Mouse (Mus musculus): ENCODE results near the gene Ndufs7.

The Ndufs7 gene

DNA sequence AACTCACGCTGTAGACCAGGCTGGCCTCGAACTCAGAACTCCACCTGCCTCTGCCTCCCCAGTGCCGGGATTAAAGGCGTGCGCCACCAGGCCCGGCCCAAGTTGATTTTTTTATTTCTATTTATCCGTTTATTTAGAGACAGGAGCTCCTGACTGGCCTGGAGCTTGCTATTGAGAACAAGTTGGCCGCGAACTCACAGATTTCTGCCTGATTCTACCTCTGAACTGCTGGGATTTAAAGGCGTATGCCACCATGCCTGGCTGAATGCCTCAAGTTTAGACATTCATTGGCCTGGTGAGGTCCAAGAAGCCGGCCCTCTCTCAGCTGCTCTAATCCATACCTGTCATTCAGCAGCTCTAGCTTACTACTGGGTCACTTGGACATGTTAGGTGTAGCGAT lies 13.2 kb downstream of the Ndufs7 start:
- DNase-seq (ENCODE audit: low read depth) = no peak

DNA sequence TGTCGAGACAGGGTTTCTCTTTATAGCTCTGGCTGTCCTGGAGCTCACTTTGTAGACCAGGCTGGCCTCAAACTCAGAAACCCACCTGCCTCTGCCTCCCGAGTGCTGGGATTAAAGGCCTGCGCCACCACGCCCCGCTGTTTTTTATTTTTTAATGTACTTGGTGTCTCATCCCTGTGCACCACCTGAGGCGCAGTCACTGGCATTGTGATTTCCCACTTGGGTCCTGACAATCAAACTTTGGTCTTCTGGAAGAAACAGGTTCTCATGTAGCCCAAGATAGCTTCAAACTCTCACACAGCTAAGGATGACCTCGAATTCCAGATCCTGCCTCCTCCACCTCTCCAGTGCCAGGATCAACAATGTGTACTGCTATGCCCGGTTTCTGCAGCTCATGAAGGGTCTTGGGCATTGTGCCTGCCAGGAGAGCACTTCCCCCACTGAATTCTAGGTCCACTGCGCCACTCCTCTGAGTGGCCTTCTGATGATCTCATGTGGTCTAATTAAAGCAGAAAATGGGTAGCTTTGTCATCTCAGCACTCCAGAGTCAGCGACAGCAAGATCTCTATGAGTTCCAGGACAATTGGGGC lies 13.9 kb downstream of the Ndufs7 start:
- DNase-seq (ENCODE audit: low read depth) = no peak

DNA sequence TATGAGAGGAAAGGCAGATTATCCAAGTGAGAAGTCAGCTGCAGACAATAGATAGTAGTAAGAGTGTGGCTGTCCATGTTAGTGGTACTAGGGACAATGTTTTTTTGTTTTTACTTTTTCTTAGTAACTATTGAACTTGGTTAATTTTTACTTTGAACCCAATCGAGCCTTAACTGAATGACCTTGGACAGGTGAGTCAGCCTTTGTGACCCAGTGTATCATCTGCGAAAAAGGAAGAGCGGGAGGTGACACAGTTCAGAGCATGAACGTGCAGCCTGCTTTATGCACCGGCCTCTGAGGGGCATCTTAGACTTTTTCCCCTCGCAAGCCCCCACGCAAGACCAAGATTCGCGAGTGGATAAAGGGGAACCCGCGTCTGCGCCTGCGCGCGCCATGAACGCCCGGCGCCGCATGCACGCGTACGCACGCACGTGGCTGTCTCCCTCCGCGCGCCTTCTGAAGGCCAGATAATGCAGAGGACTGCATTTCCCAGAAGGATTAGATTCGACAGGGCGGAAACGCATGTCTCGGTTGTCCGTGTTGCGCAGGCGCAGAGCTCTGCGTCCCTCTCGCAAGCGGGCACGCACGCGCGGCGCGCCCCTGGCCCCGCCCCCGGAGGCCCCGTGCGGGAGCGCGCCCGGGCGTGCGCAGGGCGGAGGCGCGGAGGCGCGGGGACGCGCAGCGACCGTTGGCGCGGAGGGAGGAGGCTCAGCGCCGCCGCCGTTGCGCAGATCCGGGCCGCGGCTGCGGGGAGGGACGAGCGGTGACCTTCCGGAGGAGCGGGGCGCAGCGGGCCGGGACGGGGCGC lies 15.6 kb downstream of the Ndufs7 start:
- peak; percentile 99 for DNase-seq (ENCODE audit: low read depth)

DNA sequence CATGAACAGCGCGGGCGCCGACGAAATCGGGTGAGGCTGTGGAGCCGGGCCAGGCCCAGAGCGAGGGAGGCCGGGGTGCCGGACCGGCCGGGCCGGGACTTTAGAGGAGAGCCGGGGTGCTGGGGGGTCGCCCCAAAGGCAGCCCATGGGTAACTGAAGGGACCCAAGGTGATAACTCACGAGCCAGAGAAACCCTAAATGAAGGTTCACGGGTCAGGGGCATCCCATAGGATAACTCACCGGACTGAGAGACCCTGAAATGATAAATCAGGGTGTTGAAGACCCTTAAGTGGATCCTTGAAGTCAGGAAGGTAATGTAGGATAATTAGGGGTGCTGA lies 16.2 kb downstream of the Ndufs7 start:
- no peak for DNase-seq (ENCODE audit: low read depth)

DNA sequence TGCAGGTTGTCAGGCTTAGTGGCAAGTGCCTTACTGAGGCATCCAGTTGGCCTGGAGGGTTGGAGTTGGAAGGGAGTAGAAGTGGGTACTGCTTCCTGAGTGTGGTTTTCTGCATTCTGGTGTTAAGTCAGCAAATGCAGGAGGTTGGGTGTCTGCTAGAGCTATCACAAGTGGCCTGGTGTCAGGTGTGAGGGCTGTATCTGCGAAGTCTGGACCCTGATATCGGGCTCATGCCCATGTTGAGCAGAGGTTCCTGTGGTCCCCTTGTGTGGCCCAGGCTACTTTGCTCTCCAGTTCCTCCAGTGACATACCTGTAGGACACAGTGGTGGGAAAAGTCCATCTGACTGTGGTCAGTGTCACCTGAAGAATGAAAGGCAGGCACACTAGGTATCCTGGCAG lies 21.2 kb downstream of the Ndufs7 start:
- DNase-seq (ENCODE audit: low read depth) = no peak

DNA sequence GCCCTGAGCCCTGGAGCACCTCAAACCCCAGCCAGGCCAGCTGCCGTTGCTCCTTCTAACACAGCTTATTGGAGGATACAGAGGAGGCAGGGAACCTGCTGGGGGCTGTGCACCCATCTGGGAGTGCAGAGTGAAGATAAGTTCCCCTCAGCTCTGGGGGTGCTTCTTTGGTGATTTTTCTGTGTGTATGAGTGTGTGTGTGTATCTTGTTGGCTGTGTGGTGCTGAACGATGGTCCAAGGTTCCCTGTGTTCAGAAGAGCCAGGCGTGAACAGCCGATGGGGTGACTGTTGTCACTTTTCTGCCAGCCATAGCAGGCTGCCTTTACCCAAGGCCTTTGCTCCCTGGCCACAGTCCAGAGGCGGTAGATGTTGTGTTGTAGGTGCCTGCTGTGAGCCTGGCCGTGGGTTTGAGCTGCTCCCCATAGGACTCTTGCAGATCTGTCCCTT lies 21.8 kb downstream of the Ndufs7 start:
- DNase-seq (ENCODE audit: low read depth) = no peak

DNA sequence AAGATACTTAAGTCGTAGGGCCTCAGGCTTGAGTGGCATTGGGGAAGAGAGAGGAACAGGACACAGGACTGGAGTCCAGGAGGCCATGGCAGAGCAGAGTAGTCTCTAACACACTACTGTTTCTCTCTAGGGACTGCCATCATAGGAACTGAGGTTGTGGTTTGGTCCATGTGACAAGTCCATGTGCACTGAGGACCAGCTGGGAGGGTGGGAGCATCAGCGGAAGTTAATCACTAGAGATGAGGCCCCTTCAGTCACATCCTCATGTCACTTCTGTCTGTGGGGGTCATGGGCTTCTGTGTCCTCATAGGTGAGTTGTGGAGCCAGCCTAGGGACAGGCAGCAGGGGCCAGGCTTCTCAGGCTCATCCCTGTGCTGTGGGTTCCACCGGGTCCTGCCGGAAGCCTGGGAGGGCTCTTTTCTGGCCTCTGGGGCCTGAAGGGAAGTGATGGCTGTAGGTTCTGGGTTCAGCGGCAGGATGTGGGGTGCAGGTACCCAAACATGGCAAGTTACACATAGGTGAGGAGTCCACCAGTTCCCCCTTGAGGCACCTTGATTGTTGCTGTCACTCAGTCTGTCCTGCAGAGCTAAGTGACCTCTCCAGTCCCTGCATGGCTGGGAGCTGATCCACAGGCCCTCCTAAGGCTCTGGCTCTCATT lies 22.4 kb downstream of the Ndufs7 start:
- peak; percentile 45 for DNase-seq (ENCODE audit: low read depth)

DNA sequence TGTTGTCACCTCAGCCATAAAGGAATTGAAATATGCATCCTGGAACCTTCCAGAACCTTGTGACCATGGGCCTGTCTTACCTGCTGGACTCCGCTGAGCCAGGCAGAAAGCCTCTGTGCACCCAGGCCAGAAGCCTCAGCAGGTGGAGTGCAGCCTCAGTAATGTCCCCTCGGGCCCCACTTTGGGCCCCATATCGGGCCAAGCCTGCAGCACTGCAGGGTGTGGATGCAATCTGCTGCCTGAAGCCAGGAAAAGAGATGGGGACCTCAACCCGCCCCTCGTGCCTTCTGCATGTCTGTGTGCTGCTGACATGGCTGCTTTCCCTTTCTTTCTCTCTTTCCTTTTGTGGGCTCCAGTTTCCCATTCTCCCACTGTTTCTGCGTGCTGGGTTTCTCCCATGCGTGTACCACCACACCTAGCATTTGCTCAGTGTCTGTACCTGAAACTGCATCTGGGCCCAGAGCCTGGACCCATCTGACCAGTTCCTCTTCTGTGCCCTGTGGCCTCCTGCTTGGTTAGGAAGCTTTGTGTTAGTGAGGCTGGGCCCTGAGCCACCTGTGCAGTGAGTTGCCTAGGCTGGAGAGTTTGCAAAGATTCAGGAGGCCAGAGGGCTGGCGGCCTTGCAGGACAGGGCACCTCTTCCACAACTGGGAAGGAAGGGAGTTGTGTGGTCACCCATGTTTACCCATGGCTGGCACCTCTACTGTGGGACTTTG lies 23.1 kb downstream of the Ndufs7 start:
- no peak for DNase-seq (ENCODE audit: low read depth)

DNA sequence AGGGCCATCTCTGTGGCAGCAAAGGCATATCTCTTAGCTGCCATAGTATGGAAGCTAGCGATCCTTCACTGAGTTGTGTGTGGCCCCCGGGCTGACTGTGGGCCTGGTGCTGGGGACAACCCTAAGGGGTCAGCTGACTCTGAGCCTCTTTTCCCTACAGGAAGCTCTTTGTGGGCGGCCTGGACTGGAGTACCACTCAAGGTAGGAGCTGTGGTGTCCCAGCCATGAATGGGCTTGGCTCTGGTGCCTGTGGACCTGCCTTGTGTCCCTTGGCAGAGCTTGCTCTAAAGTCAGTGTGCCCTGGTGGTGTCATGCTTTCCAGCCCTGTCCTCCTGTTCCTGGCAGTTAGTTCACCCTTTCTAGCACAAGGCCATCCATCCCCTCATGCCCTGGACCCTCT lies 24.9 kb downstream of the Ndufs7 start:
- no peak for DNase-seq (ENCODE audit: low read depth)

DNA sequence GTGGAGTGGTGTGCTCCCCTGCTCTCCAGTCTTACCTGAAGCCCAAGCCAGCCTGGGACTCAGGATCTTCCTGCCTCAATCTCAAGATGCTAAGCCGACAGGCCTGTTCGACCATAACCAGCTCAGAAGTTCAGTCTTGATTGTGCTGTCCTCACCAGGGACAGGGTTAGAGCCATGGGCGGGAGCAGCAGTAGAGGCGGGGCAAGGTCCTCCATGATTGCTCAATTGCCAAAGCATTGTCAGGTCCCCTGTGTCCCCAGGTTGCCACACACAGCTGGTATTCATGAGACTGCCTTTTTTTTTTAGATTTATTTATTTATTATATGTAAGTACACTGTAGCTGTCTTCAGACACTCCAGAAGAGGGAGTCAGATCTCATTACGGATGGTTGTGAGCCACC lies 27.3 kb downstream of the Ndufs7 start:
- DNase-seq (ENCODE audit: low read depth) = no peak

DNA sequence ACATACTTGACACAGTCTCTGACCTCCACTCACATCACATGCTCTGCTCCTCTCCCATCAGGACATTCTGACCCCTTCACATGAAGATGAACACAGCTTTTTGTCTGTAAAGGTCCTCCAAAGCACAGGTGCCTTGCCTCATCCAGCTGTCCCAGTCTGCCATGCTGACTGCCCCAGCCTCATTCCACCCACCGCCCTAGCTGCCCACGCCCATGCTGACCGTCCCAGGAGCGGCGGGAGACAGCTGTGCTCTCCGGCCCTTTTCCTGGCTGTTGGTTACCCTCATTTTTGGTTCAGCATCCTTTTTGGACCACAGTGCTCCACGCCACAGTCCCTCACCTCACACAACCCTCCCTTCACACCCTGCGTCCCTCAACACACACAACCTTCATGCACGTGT lies 29.5 kb downstream of the Ndufs7 start:
- DNase-seq (ENCODE audit: low read depth) = no peak

DNA sequence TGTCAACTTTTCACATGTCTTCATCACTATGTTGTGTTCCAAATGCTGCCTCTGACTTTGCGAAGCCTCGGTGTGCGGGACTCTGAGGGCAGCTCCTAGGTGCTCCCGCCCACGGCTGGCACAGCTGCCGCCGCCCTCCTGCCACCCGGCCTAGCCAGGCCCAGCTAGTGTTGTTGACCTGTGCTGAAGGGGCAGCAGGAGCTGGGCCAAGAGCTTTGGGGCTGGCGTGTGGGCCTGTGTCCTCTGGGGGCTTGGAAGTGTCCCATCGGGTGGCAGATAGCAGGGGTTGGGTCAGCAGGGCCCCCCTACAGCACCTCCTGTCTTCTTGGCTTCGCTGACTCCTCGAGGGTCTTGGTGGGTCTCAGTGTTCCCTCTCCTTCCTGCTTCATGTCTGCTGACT lies 30.4 kb downstream of the Ndufs7 start:
- DNase-seq (ENCODE audit: low read depth) = no peak

DNA sequence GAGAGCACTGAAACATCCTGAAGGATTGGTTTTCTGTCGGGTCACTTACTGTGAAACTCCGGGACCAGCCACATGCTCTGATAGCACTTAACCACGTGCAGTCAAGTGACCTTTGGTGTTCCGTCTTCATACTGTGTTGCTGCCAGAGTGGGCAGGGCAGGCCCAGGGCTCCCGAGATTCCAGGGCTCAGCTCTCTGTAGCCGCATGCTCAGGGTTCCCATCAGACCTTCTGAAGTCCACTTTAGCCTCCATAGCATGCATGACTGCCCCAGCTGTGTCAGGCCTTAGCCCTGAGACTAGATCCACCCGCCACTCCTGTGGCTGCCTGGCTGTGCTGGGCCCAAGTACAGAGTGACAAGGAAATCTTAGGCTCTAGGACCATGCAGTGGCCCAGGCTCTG lies 32.4 kb downstream of the Ndufs7 start:
- no peak for DNase-seq (ENCODE audit: low read depth)

DNA sequence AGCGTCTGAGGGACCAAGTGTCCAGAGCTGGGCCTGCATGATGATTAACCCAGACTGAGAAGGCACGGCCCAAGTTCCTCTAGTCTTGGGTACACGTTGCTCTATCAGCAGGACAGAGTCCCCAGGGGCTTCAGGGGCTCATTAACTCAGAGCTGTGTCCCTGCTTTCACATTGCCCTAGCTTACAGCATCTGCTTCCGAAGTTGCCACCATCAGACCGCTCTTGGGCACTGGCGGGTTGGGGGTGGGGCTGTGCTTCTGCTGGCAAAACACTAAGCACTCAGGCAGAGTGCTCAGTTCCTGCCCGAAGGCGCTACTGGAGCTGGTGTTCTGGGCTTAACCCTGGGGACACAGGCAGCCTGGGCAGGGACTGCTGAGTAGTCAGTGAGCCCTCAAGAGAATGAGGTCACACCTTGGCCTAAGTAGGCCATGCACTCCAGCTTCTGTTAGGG lies 33.0 kb downstream of the Ndufs7 start:
- DNase-seq (ENCODE audit: low read depth) = no peak

DNA sequence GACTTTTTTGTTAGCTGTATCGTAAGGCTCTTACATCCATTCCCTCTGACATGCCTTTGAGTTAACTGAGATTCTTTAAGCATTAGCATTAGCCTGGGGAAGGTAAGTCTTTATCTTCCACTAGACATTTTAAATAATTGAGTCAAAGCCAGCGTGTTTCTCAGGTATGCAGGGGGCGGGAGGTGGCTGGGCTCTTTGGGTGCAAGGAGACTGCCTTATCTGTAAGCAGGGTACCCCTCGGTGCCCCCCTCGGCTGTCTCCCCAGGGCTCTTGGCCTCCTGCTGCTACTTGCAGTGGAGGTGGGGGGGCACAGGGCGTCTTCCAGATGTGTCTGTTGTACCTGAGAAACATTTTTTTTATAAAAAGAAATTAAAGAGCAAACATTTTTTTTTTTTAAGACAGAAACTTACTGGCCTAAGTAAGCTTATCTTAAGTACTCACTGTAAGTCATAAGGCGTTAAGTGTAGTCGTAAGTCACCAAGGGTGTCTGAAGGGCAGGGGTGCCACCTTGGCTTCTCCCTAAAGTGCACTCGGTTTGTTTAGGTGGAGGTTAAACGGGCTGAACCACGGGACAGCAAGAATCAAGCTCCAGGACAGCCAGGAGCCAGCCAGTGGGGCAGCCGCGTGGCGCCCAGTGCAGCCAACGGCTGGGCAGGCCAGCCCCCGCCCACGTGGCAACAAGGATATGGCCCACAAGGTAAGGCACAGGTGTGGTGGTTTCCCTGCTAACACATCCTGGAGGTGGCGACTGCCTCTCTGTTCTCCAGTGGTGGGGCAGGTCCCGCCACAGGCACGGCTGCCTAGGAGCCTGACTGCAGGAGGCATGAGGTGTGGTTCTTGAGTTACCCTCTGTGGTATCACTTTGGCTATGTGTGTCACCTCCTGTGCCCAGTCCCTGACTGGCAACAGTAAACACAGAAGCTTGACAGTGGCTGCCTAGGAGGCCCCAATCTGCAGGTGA lies 33.8 kb downstream of the Ndufs7 start:
- no peak for DNase-seq (ENCODE audit: low read depth)

DNA sequence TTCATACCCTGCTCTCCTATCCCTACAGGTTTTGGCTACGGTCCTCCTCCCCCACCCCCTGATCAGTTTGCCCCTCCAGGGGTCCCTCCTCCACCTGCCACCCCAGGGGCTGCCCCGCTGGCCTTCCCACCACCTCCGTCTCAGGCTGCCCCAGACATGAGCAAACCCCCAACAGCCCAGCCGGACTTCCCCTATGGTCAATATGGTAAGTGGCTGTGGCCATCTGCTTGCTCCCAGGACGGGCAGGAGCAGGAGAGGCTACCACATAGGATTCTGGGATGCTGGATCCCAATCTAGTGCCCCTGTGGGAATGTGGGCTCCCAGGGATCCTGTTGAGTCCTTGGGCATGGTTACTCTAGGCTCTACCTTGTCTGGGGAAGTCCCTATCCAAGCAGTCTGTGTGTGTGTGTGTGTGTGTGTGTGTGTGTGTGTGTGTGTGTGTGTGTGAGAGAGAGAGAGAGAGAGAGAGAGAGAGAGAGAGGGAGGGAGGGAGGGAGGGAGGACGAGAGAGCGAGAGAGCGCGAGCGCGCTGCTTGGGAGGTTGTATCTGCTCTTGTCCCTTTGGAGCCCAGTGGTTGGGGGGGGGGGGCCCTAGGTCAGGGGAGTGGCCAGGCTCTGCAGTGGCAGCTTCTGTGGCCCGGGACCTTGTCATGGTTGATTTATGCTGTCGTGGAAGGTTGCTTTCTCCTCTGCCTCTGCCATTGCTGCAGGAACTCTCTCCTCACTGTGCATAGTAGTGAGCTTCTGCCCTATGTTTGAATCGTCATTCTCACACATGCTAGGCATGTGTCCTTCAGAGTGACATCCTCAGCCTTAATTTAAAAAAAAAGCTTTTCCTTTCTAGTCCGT lies 36.5 kb downstream of the Ndufs7 start:
- DNase-seq (ENCODE audit: low read depth) = no peak

DNA sequence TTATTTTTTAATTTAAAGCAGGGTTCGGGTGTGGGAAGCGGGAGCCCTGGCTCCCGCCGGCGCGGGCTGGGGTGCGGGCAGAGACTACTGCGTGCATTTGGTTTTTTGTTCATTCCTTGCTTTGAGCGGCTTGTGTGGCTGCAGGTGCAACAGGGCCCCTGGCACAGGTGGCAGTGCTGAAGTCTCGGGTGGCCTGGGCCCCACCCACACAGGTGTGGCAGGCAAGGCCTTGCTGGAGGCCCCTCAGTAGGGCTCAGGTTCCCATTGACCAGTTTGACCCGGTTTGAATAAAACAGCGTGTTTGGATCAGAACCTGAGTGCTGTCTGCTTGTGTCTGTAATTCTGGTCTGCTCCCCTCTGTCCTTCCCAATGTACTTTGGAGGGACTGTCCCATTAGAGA lies 39.2 kb downstream of the Ndufs7 start:
- no peak for DNase-seq (ENCODE audit: low read depth)

DNA sequence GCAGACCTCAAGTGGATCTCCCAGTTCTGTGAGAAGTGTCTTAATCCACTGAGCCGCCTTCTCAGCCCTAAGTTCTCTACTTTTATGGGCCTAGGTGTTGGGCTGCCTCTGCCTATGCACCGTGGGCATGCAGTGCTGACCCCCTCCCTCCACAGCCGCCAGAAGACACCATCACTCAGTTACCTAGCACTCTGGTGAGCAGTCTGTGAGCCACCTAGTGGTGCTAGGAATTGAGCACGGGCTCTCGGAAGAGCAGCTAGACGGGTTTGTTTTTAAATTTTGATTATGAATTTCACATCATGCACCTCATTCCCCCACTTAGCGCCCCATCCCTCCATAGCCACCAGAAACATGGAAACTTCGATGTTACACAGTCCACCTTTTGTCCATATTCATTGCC lies 39.7 kb downstream of the Ndufs7 start:
- no peak for DNase-seq (ENCODE audit: low read depth)

DNA sequence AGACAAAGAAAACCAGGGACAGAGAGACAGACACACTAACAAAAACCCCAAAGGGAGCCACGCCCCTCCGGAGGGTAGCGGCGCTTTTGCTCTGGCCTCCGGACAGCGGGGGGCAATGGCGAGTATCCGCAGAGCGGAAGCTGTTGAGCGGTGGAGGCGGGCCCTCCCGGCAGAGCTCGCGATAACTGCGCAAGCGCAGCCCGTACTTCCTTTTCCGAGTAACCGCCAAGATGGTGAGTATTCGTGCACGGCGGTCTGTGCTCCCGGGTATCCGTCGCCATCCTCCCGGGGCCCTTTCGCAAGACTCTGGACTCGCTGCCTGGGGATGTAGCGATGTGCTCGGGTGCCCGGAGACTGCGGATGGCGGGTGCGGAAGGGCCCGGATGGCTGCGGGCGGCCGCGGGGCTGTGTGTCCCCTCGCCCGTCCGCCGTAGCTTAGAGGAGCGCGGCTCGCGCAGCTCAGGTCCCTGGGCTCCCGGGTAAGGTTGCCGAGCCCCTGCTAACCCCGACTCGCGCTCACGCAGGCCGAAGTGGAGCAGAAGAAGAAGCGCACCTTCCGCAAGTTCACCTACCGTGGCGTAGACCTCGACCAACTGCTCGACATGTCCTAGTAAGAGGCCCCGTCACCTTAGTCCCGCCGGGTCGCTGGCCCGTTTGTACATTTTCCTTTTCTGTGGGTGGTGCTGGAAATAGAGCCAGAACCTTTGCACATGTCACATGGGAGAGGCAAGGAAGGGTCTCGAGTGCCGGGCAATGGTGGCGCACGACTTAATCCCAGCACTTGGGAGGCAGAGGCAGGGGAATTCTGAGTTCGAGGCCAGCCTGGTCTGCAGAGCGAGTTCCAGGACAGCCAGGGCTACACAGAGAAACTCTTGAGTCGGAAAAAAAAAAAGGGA lies 43.6 kb downstream of the Ndufs7 start, which contains the start of gene Rps15:
Gene Rps15, plus strand, starts transcription at position 203 of the 896 bp plus-strand sequence.
- DNase-seq (ENCODE audit: low read depth) = peak; percentile 98

Data from induced T-regulatory cell, adult 2 months (primary cell).